Mouse (Mus musculus) gastrocnemius, postnatal 10 days (tissue): ENCODE measurements around the gene Grk3. TPM values are rescaled to one million over a fixed set of nuclear protein-coding genes. Genes with fewer than 3 reads are reported as not detected.
A peak's percentile ranks its signal among the peaks of the same experiment; 100 is the strongest.

ENCODE experiments used
- DNase-seq: peaks from one replicate; pipeline ENCODE4 v3.0.0; 2021; ENCODE audit warnings: mixed read lengths
- total RNA-seq, 2 experiments: library from RNA; stranded (reverse); gene quantifications; 2 replicates each; pipeline ENCODE4 v1.2.3; 2021

The Grk3 gene
- total RNA-seq, 2 experiments from 2014 or later, result 3.9 to 4.9 TPM

- peak; percentile 84 for DNase-seq
Observed at GRCm38 (mm10) chr5:112870729-112871128, 144.9 kb downstream of the Grk3 start.

GRCm38 (mm10) chr5:112868620-112869019, 147.0 kb downstream of the Grk3 start:
- DNase-seq, result no peak

- DNase-seq, result peak; percentile 70
Observed at GRCm38 (mm10) chr5:112864719-112865367, 150.7 kb downstream of the Grk3 start.

Other genes with a start within 250 kb of the Grk3 start
- gene Myo18b, start 119.4 kb downstream of the Grk3 start, total RNA-seq, result 100 to 1,000 TPM; 327 to 359 TPM
- gene Crybb2, start 54.3 kb upstream of the Grk3 start, total RNA-seq, result not detected
- gene Crybb3, start 65.8 kb upstream of the Grk3 start, total RNA-seq, result 1 to 10 TPM in 1 of 2 experiments, under 1 TPM in 1; 0.68 to 2.0 TPM
- 10 to 100 TPM; 36.2 to 42.0 TPM for gene 2900026A02Rik, start 205.4 kb upstream of the Grk3 start, total RNA-seq
- not detected for gene Tmem211, start 211.1 kb upstream of the Grk3 start, total RNA-seq